Mouse (Mus musculus) lung, adult 2 months (tissue): ENCODE results near the gene Zfp592.

Experiments
- CTCF ChIP-seq: fragments of 200-500 bp; IDR thresholded peaks from 2 replicates; pipeline ENCODE4 v1.5.1; 2011; ENCODE audit warnings: mild to moderate bottlenecking, low read length, control low read depth; ENCODE audit not compliant: insufficient read depth
- POLR2A ChIP-seq: fragments of 200-500 bp; IDR thresholded peaks from 2 replicates; pipeline ENCODE4 v1.6.1; 2011; ENCODE audit warnings: low read depth, mild to moderate bottlenecking, control low read depth, low read length, borderline replicate concordance; ENCODE audit errors: extremely low read depth

DNA sequence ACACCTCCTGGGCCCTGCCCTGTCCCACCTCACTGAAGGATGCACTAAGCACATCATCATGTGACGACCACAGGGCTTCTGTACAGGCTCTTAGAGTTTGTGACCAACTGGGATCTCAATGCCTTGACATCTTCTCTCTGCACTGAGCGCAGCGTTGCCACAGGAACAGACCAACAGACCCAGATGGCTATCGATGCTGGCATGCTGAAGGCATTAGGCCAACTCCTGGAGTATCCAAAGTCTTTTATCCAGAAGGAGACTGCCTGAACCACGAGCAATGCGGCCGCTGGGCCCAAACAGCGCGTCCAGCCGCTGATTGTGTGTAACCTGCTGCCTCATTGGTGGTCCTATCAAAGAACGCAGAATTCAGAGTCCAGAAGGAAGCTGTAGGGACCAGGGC lies 12.9 kb upstream of the Zfp592 start:
- TF ChIP-seq POLR2A (no peak), CTCF (no peak)
